Mouse (Mus musculus) embryonic facial prominence, embryonic 13.5 days (tissue): ENCODE measurements at regions not wholly inside any gene's neighbourhood (a gene's known extent, or its start where the extent isn't known, plus 50 kb on each side); places are given as distances from the start of the nearest gene placed in this dataset.

ENCODE experiments used
- ATAC-seq: fragments of 200-750 bp; cut with Nextera tagmentation; 2 replicates; pipeline ENCODE4 v1.8.0; 2017; ENCODE audit warnings: low read depth; ENCODE audit not compliant: insufficient number of reproducible peaks, insufficient read depth, low FRiP score, low TSS enrichment
- H3K27ac ChIP-seq: fragments of 300-500 bp; sonication (generic); 2 replicates; pipeline ENCODE4 v1.5.1; 2015; ENCODE audit warnings: moderate library complexity, mild to moderate bottlenecking, inconsistent platforms
- H3K27me3 ChIP-seq: fragments of 300-500 bp; sonication (generic); 2 replicates; pipeline ENCODE4 v1.6.1; 2015; ENCODE audit warnings: mild to moderate bottlenecking, inconsistent platforms
- H3K36me3 ChIP-seq: fragments of 300-500 bp; sonication (generic); 2 replicates; pipeline ENCODE4 v1.6.1; 2015; ENCODE audit warnings: mild to moderate bottlenecking, inconsistent platforms
- H3K4me1 ChIP-seq: fragments of 300-500 bp; sonication (generic); 2 replicates; pipeline ENCODE4 v1.6.1; 2015; ENCODE audit warnings: inconsistent platforms
- H3K4me2 ChIP-seq: fragments of 300-500 bp; sonication (generic); 2 replicates; pipeline ENCODE4 v1.6.1; 2015; ENCODE audit warnings: moderate library complexity, mild to moderate bottlenecking, inconsistent platforms
- H3K4me3 ChIP-seq: fragments of 300-500 bp; sonication (generic); 2 replicates; pipeline ENCODE4 v1.5.1; 2015; ENCODE audit warnings: mild to moderate bottlenecking, inconsistent platforms
- H3K9ac ChIP-seq: fragments of 300-500 bp; sonication (generic); 2 replicates; pipeline ENCODE4 v1.6.1; 2015; ENCODE audit warnings: mild to moderate bottlenecking, inconsistent platforms
- H3K9me3 ChIP-seq: fragments of 300-500 bp; sonication (generic); 2 replicates; pipeline ENCODE4 v1.6.1; 2016; ENCODE audit warnings: inconsistent platforms
- WGBS: fragments of 180-500 bp; shearing (Covaris S2); methylation state at CpG from one replicate; pipeline ENCODE4 v1.1.7; 2015; ENCODE audit warnings: mixed read lengths; 5-methylcytosine and 5-hydroxymethylcytosine counted together

DNA sequence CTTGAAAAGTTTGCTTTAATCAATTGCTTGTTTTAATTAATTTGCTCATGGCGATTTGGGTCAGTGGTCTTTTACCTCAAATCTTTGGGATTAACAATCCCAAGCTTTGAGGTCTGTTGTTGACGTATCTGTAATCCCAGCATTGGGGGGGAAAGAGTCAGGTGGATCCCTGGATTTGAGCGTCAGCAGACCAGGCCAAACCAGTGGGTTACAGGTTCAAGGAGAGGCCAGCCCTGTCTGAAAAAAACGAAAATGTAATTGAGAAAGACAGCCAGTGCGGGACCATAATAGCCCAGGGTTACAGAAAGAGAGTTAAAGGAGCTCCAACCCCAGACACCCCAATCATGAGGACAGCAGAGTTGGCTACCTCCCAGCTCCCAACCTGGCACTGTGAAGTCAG, 53.0 kb upstream of the Hs6st1 start:
- no peak overlapping the region for H3K9ac ChIP-seq
- 0 out of 2 replicates have a peak, but pooled peaks cover under 1% of the 10 kb centered on the region for H3K9me3 ChIP-seq
- H3K4me1 ChIP-seq = peaks cover 42% of the 10 kb centered on the region
- no peaks in the 10 kb centered on the region for H3K27me3 ChIP-seq
- H3K4me3 ChIP-seq = no peak overlapping the region
- WGBS = 73% methylated on average over 5 of the region's 5 CpGs
- no peaks in the 10 kb centered on the region for H3K36me3 ChIP-seq
- H3K4me2 ChIP-seq = no peak overlapping the region
- ATAC-seq = no peak
- no peak overlapping the region for H3K27ac ChIP-seq

DNA sequence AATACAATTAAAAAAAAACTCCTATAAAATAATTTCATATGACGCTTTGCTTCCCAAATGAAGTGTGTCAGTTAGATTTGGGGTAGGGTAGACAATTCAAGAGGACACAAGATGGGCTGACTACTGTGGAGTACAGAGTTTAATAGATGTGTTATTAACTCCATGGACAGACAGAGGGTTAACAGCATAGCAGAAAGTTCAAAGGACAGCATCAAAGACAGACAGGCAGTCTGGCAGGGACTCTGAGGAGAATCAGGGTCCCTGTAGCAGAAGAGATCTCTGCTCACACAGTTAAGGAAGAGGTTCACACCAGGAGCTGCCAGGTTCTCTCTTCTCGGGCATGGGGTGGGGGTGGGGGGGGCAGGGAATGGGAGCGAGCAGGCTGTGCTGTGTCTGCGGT, 51.6 kb upstream of the Hs6st1 start:
- WGBS = 38% methylated on average over 4 of the region's 4 CpGs
- Histone ChIP-seq H3K4me2 (peak overlapping the region; percentile 26), H3K27me3 (no peaks in the 10 kb centered on the region), H3K9ac (no peak overlapping the region), H3K4me3 (no peak overlapping the region), H3K27ac (peak overlapping the region; percentile 60; the same call in 1 of the 2 replicates), H3K9me3 (no peaks in the 10 kb centered on the region), H3K36me3 (no peaks in the 10 kb centered on the region), H3K4me1 (peaks cover 42% of the 10 kb centered on the region)
- no peak for ATAC-seq

DNA sequence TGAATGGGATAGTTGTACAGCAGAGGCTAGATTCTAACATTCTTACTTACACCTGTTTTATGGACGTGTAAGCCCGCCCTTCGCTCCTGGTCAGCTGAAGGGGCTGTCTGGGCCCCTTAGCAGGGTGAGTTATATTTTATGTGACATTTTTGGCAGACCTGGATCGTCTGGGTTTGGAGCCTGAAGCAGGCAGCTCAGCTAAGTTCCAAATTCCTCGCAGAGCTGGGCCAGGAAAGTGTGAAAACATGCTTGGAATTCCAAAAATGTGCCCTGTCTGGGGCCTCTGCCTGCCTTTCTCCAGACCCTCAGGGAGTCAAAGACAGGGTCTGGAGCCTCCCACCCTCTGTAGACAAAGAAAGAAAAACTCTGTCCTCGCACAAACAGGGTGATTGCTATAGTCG, 51.1 kb upstream of the Hs6st1 start:
- peaks cover 41% of the 10 kb centered on the region for H3K4me1 ChIP-seq
- no peaks in the 10 kb centered on the region for H3K27me3 ChIP-seq
- peak; percentile 57; the same call in 1 of the 2 replicates for ATAC-seq
- H3K4me3 ChIP-seq = no peak overlapping the region
- 4% methylated on average over 7 of the region's 7 CpGs for WGBS
- peak overlapping the region; percentile 26 for H3K4me2 ChIP-seq
- no peak overlapping the region for H3K9ac ChIP-seq
- H3K27ac ChIP-seq = peak overlapping the region; percentile 60; the same call in 1 of the 2 replicates
- no peaks in the 10 kb centered on the region for H3K36me3 ChIP-seq
- H3K9me3 ChIP-seq = no peaks in the 10 kb centered on the region

DNA sequence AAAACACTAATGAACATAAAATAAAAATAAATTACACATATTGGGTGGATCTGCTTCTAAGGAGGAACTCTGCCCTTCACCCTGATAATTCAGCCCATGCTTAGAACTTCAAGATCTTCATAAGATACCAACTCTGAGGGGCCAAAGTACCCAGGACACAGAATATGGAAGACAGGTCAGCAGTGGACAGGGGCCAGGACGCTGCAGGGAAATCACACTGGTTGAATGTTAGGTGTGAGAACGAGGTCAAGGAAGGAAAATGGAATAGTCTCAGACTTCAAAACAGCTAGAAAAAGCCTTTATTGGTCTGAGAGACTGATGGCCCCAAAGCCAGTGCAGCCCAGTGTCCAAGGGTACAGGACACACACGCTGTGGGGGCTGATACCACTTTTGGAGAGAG, 50.5 kb upstream of the Hs6st1 start:
- Histone ChIP-seq H3K27ac (peak overlapping the region; percentile 60; the same call in 1 of the 2 replicates), H3K36me3 (no peaks in the 10 kb centered on the region), H3K4me2 (no peak overlapping the region)

More for the DNA sequence above, 50.5 kb upstream of the Hs6st1 start:
- Histone ChIP-seq H3K4me1 (peaks cover 37% of the 10 kb centered on the region), H3K4me3 (no peak overlapping the region), H3K9ac (no peak overlapping the region), H3K9me3 (no peaks in the 10 kb centered on the region), H3K27me3 (no peaks in the 10 kb centered on the region)
- 45% methylated on average over 3 of the region's 3 CpGs for WGBS
- no peak for ATAC-seq
